19 mouse cellular contexts compared by ENCODE assay signal in genomic region chr7:105621646-105622292, GRCm38 (mm10). TPM values are rescaled to one million over a fixed set of nuclear protein-coding genes. Genes with fewer than 3 reads are reported as not detected.
A peak's percentile ranks its signal among the peaks of the same experiment; 100 is the strongest.
DNase-seq lines count a peak whose midpoint lies in the region; ATAC-seq and TF ChIP-seq lines count a peak whose summit lies in the region.
"Had no signal": no experiment of that assay in that cellular context is flagged by ENCODE, and none has a peak within 500 bp of the region (broad histone marks: within the 10 kb centered on the region; RNA-seq: fewer than 3 reads in every experiment).

No protein-coding gene starts in this region.

- no peak for TF ChIP-seq CTCF in gastrocnemius, adult 2 months (IDR thresholded peaks at IDR 0.05)
- TF ChIP-seq CTCF in olfactory bulb, adult 2 months (IDR thresholded peaks at IDR 0.05; ENCODE audit: insufficient read depth, low read depth, low read length) = no peak

- H3K9me3 ChIP-seq in embryonic facial prominence, embryonic 15.5 days (replicated peaks) = no peaks in the 10 kb centered on the region
- no peaks in the 10 kb centered on the region for H3K9me3 ChIP-seq in kidney, embryonic 16.5 days (ENCODE audit: low read length)
- H3K9me3 ChIP-seq: heart, embryonic 13.5 days; hindbrain, embryonic 12.5 days; megakaryocyte, embryonic 14.5 days; neural tube, embryonic 15.5 days had no signal

- DNase-seq in gastrocnemius, adult 2 months = no peak
- no peak for DNase-seq in gastrocnemius, postnatal 10 days
- peak; percentile 47 to 53 for DNase-seq in right cerebral cortex, adult 2 months (ENCODE audit: low spot score in 2 of 2)
- no peak for DNase-seq in right cerebral cortex, postnatal 25 days
- DNase-seq in spleen, postnatal 14 days (ENCODE audit: low spot score in 2 of 2) = no peak
- DNase-seq: adrenal gland, adult 8-10 months; cerebellum, adult 9-11 months; thymus, postnatal 25 days had no signal

- peaks cover 62% of the 10 kb centered on the region for H3K36me3 ChIP-seq in embryonic facial prominence, embryonic 15.5 days
- H3K36me3 ChIP-seq in kidney, embryonic 16.5 days (ENCODE audit: insufficient read depth, low read length) = peaks cover 47% of the 10 kb centered on the region

- H3K9ac ChIP-seq in embryonic facial prominence, embryonic 15.5 days = no peak overlapping the region
- H3K9ac ChIP-seq in kidney, embryonic 16.5 days (replicated peaks; ENCODE audit: low read length) = no peak overlapping the region
- H3K9ac ChIP-seq: heart, embryonic 13.5 days; hindbrain, embryonic 12.5 days; neural tube, embryonic 15.5 days had no signal

- intact Hi-C loops in gastrocnemius, adult 2 months (cut with DNase I) = no loop called here

- no peak overlapping the region for H3K4me2 ChIP-seq in embryonic facial prominence, embryonic 15.5 days (replicated peaks)
- no peak overlapping the region for H3K4me2 ChIP-seq in kidney, embryonic 16.5 days (replicated peaks; ENCODE audit: low read depth, low read length)
- H3K4me2 ChIP-seq: heart, embryonic 13.5 days; hindbrain, embryonic 12.5 days; liver, embryonic 11.5 days; neural tube, embryonic 15.5 days had no signal

- peak; percentile 43; the same call in 1 of the 2 replicates for ATAC-seq in embryonic facial prominence, embryonic 15.5 days (ENCODE audit: insufficient number of reproducible peaks, low FRiP score, low TSS enrichment, low read depth)
- no peak for ATAC-seq in kidney, embryonic 16.5 days (ENCODE audit: low FRiP score, low TSS enrichment)
- ATAC-seq: forebrain, embryonic 14.5 days; intestine, postnatal 0 days had no signal

- H3K27me3 ChIP-seq in embryonic facial prominence, embryonic 15.5 days = no peaks in the 10 kb centered on the region
- no peaks in the 10 kb centered on the region for H3K27me3 ChIP-seq in kidney, embryonic 16.5 days (ENCODE audit: insufficient read depth, low read length)
- H3K27me3 ChIP-seq: CH12.LX; heart, embryonic 13.5 days; hindbrain, embryonic 12.5 days; megakaryocyte, embryonic 14.5 days; neural tube, embryonic 15.5 days had no signal

- peak overlapping the region; percentile 70 for H3K27ac ChIP-seq in gastrocnemius, adult 2 months
- H3K27ac ChIP-seq in embryonic facial prominence, embryonic 15.5 days (replicated peaks) = peak overlapping the region; percentile 68
- H3K27ac ChIP-seq in olfactory bulb, adult 2 months (ENCODE audit: insufficient read depth, low read depth, low read length) = peak overlapping the region; percentile 41
- H3K27ac ChIP-seq in kidney, embryonic 16.5 days (ENCODE audit: low read length) = no peak overlapping the region
- H3K27ac ChIP-seq: heart, embryonic 13.5 days; hindbrain, embryonic 12.5 days; neural tube, embryonic 15.5 days had no signal

- no peak overlapping the region for H3K4me3 ChIP-seq in gastrocnemius, adult 2 months
- no peak overlapping the region for H3K4me3 ChIP-seq in embryonic facial prominence, embryonic 15.5 days (replicated peaks)
- no peak overlapping the region for H3K4me3 ChIP-seq in olfactory bulb, adult 2 months (ENCODE audit: insufficient read depth, low read depth, low read length)
- H3K4me3 ChIP-seq in kidney, embryonic 16.5 days (ENCODE audit: low read length) = no peak overlapping the region
- H3K4me3 ChIP-seq: heart, embryonic 13.5 days; hindbrain, embryonic 12.5 days; megakaryocyte, embryonic 14.5 days; neural tube, embryonic 15.5 days had no signal

- no peak for TF ChIP-seq POLR2A in olfactory bulb, adult 2 months (IDR thresholded peaks at IDR 0.05; ENCODE audit: insufficient read depth, low read depth, low read length)

- WGBS in embryonic facial prominence, embryonic 15.5 days = 45% methylated on average over 8 of the region's 8 CpGs
- 40% methylated on average over 8 of the region's 8 CpGs for WGBS in olfactory bulb, adult 2 months
- 68% methylated on average over 8 of the region's 8 CpGs for WGBS in kidney, embryonic 16.5 days

- H3K4me1 ChIP-seq in embryonic facial prominence, embryonic 15.5 days = 0 out of 2 replicates have a peak, but pooled peaks cover 8% of the 10 kb centered on the region
- peaks cover 14% of the 10 kb centered on the region for H3K4me1 ChIP-seq in olfactory bulb, adult 2 months (ENCODE audit: control insufficient read depth, insufficient read depth, low read length)
- H3K4me1 ChIP-seq in kidney, embryonic 16.5 days (ENCODE audit: insufficient read depth, low read length) = peaks cover 6% of the 10 kb centered on the region; the same call in 1 of the 2 replicates
- H3K4me1 ChIP-seq: hindbrain, embryonic 12.5 days; neural tube, embryonic 15.5 days had no signal

RNA-seq across cellular contexts. Expression of gene Trim3, which starts 11.6 kb away (rescaled TPM):
- total RNA-seq in gastrocnemius, adult 2 months (2021) = 10 to 100 TPM; 14.7 to 16.4 TPM
- total RNA-seq in gastrocnemius, postnatal 10 days (2021) = 10 to 100 TPM; 18.8 to 29.4 TPM
- 45.2 and 48.1 TPM in 2 replicates for polyA plus RNA-seq in embryonic facial prominence, embryonic 15.5 days (2015; fragmentation: Nextera tagmentation; extraction: Ambion mirVana)
- polyA plus RNA-seq in olfactory bulb, adult 2 months (2012; ENCODE audit: insufficient read depth, insufficient read length, low replicate concordance, missing spikeins) = not detected in 2 replicates
- 38.7 and 39.2 TPM in 2 replicates for polyA plus RNA-seq in kidney, embryonic 16.5 days (2015; fragmentation: Nextera tagmentation; extraction: Ambion mirVana)

RNA-seq across cellular contexts. Expression of gene Timm10b, which starts 18.1 kb away (rescaled TPM):
- 10 to 100 TPM; 53.3 to 64.0 TPM for total RNA-seq in gastrocnemius, adult 2 months (2021)
- 10 to 100 TPM; 67.5 to 79.0 TPM for total RNA-seq in gastrocnemius, postnatal 10 days (2021)
- polyA plus RNA-seq in embryonic facial prominence, embryonic 15.5 days (2015; fragmentation: Nextera tagmentation; extraction: Ambion mirVana) = 204 and 209 TPM in 2 replicates
- polyA plus RNA-seq in olfactory bulb, adult 2 months (2012; ENCODE audit: insufficient read depth, insufficient read length, low replicate concordance, missing spikeins) = not detected in 2 replicates
- polyA plus RNA-seq in kidney, embryonic 16.5 days (2015; fragmentation: Nextera tagmentation; extraction: Ambion mirVana) = 164 and 183 TPM in 2 replicates

RNA-seq across cellular contexts. Expression of gene Arfip2, which starts 18.4 kb away (rescaled TPM):
- total RNA-seq in gastrocnemius, adult 2 months (2021) = 10 to 100 TPM in 1 of 2 experiments, 1 to 10 TPM in 1; 8.8 to 10.5 TPM
- total RNA-seq in gastrocnemius, postnatal 10 days (2021) = 10 to 100 TPM; 21.2 to 28.2 TPM
- 96.7 and 97.7 TPM in 2 replicates for polyA plus RNA-seq in embryonic facial prominence, embryonic 15.5 days (2015; fragmentation: Nextera tagmentation; extraction: Ambion mirVana)
- polyA plus RNA-seq in olfactory bulb, adult 2 months (2012; ENCODE audit: insufficient read depth, insufficient read length, low replicate concordance, missing spikeins) = not detected in 2 replicates
- polyA plus RNA-seq in kidney, embryonic 16.5 days (2015; fragmentation: Nextera tagmentation; extraction: Ambion mirVana) = 92.4 and 92.5 TPM in 2 replicates

RNA-seq across cellular contexts. Expression of gene Gm45799, which starts 18.6 kb away (rescaled TPM):
- total RNA-seq in gastrocnemius, adult 2 months (2021) = 1 to 10 TPM in 1 of 2 experiments, under 1 TPM in 1; 0.64 to 3.4 TPM
- 1 to 10 TPM; 1.9 to 3.1 TPM for total RNA-seq in gastrocnemius, postnatal 10 days (2021)
- 30.0 and 33.1 TPM in 2 replicates for polyA plus RNA-seq in embryonic facial prominence, embryonic 15.5 days (2015; fragmentation: Nextera tagmentation; extraction: Ambion mirVana)
- not detected in 2 replicates for polyA plus RNA-seq in olfactory bulb, adult 2 months (2012; ENCODE audit: insufficient read depth, insufficient read length, low replicate concordance, missing spikeins)
- 13.1 and 32.4 TPM in 2 replicates for polyA plus RNA-seq in kidney, embryonic 16.5 days (2015; fragmentation: Nextera tagmentation; extraction: Ambion mirVana)

RNA-seq across cellular contexts. Expression of gene Hpx, which starts 21.8 kb away (rescaled TPM):
- total RNA-seq in gastrocnemius, adult 2 months (2021) = not detected
- total RNA-seq in gastrocnemius, postnatal 10 days (2021) = 1 to 10 TPM in 1 of 2 experiments, not detected in 1; 2.5 TPM
- polyA plus RNA-seq in embryonic facial prominence, embryonic 15.5 days (2015; fragmentation: Nextera tagmentation; extraction: Ambion mirVana) = 0.32 and 0.33 TPM in 2 replicates
- polyA plus RNA-seq in olfactory bulb, adult 2 months (2012; ENCODE audit: insufficient read depth, insufficient read length, low replicate concordance, missing spikeins) = not detected in 2 replicates
- polyA plus RNA-seq in kidney, embryonic 16.5 days (2015; fragmentation: Nextera tagmentation; extraction: Ambion mirVana) = 1.3 and 1.7 TPM in 2 replicates
- total RNA-seq: CH12.LX had no signal
- polyA plus RNA-seq: forebrain, embryonic 14.5 days had no signal

Comparison
In these comparisons a context has a peak if more than half of its experiments do, and no peak if none do; other contexts are left out.
1. DNase-seq: peak in right cerebral cortex, adult 2 months (2 of 2); none in gastrocnemius, adult 2 months (single experiment), gastrocnemius, postnatal 10 days (single experiment), right cerebral cortex, postnatal 25 days (single experiment) and spleen, postnatal 14 days (0 of 2).
2. RNA of gene Timm10b, which starts 18.1 kb away (polyA plus RNA-seq): 204 to 209 TPM in embryonic facial prominence, embryonic 15.5 days and 164 to 183 TPM in kidney, embryonic 16.5 days; not detected in olfactory bulb, adult 2 months; every median in the first group is over 100 times any median in the second.